Mouse (Mus musculus) liver, embryonic 14.5 days (tissue): ENCODE measurements at regions not wholly inside any gene's neighbourhood (a gene's known extent, or its start where the extent isn't known, plus 50 kb on each side); places are given as distances from the start of the nearest gene placed in this dataset.

ENCODE experiments used
- ATAC-seq: fragments of 200-750 bp; cut with Nextera tagmentation; 2 replicates; pipeline ENCODE4 v1.8.0; 2017; ENCODE audit warnings: moderate number of reproducible peaks, mild to moderate bottlenecking, moderate library complexity; ENCODE audit not compliant: insufficient read depth
- DNase-seq, 3 experiments: peaks; one replicate each; pipeline ENCODE4 v3.0.0-alpha.2; 2012 to 2013; ENCODE audit warnings: low read depth in 3 of 3, low spot score in 3 of 3
- H3K27ac ChIP-seq: fragments of 300-500 bp; sonication (generic); 2 replicates; pipeline ENCODE4 v1.5.1; 2014; ENCODE audit warnings: moderate library complexity, mild to moderate bottlenecking, control low read depth, inconsistent platforms
- H3K27me3 ChIP-seq: fragments of 300-500 bp; sonication (generic); 2 replicates; pipeline ENCODE4 v1.6.1; 2014; ENCODE audit warnings: mild to moderate bottlenecking, low read length, moderate library complexity; ENCODE audit not compliant: control insufficient read depth, insufficient read depth
- H3K36me3 ChIP-seq: fragments of 300-500 bp; sonication (generic); replicated peaks from 2 replicates; pipeline ENCODE4 v1.6.1; 2014; ENCODE audit warnings: low read depth; ENCODE audit not compliant: control insufficient read depth, insufficient read depth
- H3K4me1 ChIP-seq, 2 experiments: fragments of 200-500 bp in 1 of 2; fragments of 300-500 bp in 1 of 2; sonication (generic) in 1 of 2; replicated peaks; 2 replicates each; pipeline ENCODE4 v1.6.1; 2012 to 2014; ENCODE audit warnings: antibody characterized with exemption in 1 of 2, inconsistent platforms in 1 of 2, low read length in 1 of 2; ENCODE audit not compliant: control insufficient read depth in 2 of 2, insufficient read depth in 2 of 2
- H3K4me2 ChIP-seq: fragments of 300-500 bp; sonication (generic); 2 replicates; pipeline ENCODE4 v1.6.1; 2014; ENCODE audit warnings: low read depth, mild to moderate bottlenecking, control low read depth, moderate library complexity
- H3K4me3 ChIP-seq, 2 experiments: fragments of 200-500 bp in 1 of 2; fragments of 300-500 bp in 1 of 2; sonication (generic) in 1 of 2; 2 replicates each; pipeline ENCODE4 v1.5.1; 2012 to 2014; ENCODE audit warnings: low read depth in 2 of 2, low read length in 2 of 2, mild to moderate bottlenecking in 2 of 2, control low read depth in 1 of 2, inconsistent platforms in 1 of 2, moderate library complexity in 1 of 2; ENCODE audit not compliant: insufficient read depth in 1 of 2
- H3K9ac ChIP-seq: fragments of 300-500 bp; sonication (generic); replicated peaks from 2 replicates; pipeline ENCODE4 v1.6.1; 2014; ENCODE audit warnings: mild to moderate bottlenecking, control low read depth, moderate library complexity
- H3K9me3 ChIP-seq: fragments of 300-500 bp; sonication (generic); 2 replicates; pipeline ENCODE4 v1.6.1; 2016; ENCODE audit warnings: low read length, mixed read lengths; ENCODE audit not compliant: control insufficient read depth
- CTCF ChIP-seq: IDR thresholded peaks from 2 replicates; pipeline ENCODE4 v1.5.1; 2016; ENCODE audit warnings: antibody characterized with exemption, low read depth, control low read depth
- EP300 ChIP-seq: IDR thresholded peaks from 2 replicates; pipeline ENCODE4 v1.6.1; 2016; ENCODE audit warnings: antibody characterized with exemption, low read depth
- WGBS: fragments of 180-500 bp; shearing (Covaris S2); extraction: QIAGEN DNeasy Blood & Tissue Kit; methylation state at CpG from one replicate; pipeline ENCODE4 v1.1.7; 2014; ENCODE audit not compliant: insufficient replicate concordance; 5-methylcytosine and 5-hydroxymethylcytosine counted together

- Histone ChIP-seq H3K9ac (no peak overlapping the region), H3K4me3 (no peak overlapping the region), H3K4me1 (no peaks in the 10 kb centered on the region), H3K27me3 (no peaks in the 10 kb centered on the region), H3K4me2 (no peak overlapping the region), H3K27ac (no peak overlapping the region), H3K36me3 (no peaks in the 10 kb centered on the region), H3K9me3 (no peaks in the 10 kb centered on the region)
- DNase-seq (no peak), ATAC-seq (no peak)
- whole genome bisulfite sequencing = 59% methylated on average over 4 of the region's 4 CpGs
- peak; percentile 38; the same call in 1 of the 2 replicates for TF ChIP-seq CTCF
- no peak for TF ChIP-seq EP300
Observed at GRCm38 (mm10) chr7:64077526-64077925, 76.1 kb upstream of the Trpm1 start.

DNA sequence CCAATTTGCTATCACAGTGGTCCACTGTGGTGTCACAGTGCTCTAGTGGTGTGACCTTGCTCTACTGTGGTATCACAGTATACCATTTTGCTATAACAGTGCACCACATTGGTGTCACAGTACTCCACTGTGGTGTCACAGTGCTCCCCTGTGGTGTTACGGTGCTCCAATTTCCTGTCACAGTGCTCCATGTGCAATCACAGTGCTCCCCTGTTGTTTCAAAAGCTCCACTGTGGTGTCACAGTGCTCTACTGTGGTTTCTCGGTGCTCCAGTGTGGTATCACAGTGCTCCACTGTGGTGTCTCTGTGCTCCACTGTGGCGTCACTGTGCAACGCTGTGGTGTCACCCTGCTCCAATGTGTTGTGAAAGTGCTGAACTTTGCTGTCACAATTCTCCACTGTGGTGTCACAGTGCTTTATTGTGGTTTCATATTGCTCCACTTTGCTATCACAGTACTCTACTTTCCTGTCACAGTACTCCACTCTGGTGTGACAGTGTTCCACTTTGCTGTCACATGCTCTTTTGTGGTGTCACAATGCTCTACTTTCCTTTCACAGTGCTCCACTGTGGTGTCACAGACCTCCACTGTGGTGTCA lies 76.8 kb upstream of the Trpm1 start:
- no peak overlapping the region for H3K27ac ChIP-seq
- WGBS = 75% methylated on average over 4 of the region's 4 CpGs
- H3K27me3 ChIP-seq = no peaks in the 10 kb centered on the region
- ATAC-seq (no peak), DNase-seq (no peak)
- H3K9me3 ChIP-seq = no peaks in the 10 kb centered on the region
- H3K4me3 ChIP-seq = no peak overlapping the region
- no peaks in the 10 kb centered on the region for H3K36me3 ChIP-seq
- H3K4me1 ChIP-seq = no peaks in the 10 kb centered on the region
- TF ChIP-seq EP300 (no peak), CTCF (no peak)
- no peak overlapping the region for H3K4me2 ChIP-seq
- no peak overlapping the region for H3K9ac ChIP-seq

DNA sequence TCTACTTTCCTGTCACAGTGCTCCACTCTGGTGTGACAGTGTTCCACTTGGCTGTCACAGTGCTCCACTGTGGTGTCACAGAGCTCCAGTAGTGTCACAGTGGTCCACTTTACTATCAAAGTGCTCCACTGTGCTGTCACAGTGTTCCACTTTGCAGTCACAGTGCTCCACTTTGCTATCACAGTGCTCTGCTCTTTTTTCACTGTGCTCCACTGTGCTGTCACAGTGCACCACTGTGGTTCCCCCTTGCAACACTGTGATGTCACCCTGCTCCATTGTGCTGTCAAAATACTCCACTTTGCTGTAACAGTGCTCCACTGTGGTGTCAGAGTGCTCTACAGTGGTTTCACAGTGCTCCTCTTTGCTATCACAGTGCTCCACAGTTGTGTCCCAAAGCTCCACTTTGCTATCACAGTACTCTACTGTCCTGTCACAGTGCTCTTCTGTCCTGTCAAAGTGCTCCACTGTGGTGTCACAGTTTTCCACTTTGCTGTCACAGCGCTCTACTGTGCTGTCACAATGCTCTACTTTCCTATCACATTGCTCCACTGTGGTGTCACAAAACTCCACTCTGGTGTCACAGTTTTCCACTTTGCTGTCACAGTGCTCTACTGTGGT lies 77.8 kb upstream of the Trpm1 start:
- Histone ChIP-seq H3K9me3 (no peaks in the 10 kb centered on the region), H3K4me1 (no peaks in the 10 kb centered on the region), H3K36me3 (no peaks in the 10 kb centered on the region), H3K27me3 (no peaks in the 10 kb centered on the region), H3K9ac (no peak overlapping the region), H3K27ac (no peak overlapping the region), H3K4me3 (no peak overlapping the region), H3K4me2 (no peak overlapping the region)
- no peak for TF ChIP-seq CTCF
- TF ChIP-seq EP300 = no peak
- WGBS = 76% methylated on average over 1 of the region's 1 CpGs
- ATAC-seq (no peak), DNase-seq (no peak)

- no peaks in the 10 kb centered on the region for H3K9me3 ChIP-seq
- H3K4me1 ChIP-seq = no peaks in the 10 kb centered on the region
- 0 out of 2 replicates have a peak, but pooled peaks have one; percentile 1 for TF ChIP-seq CTCF
- no peak for TF ChIP-seq EP300
- no peak for DNase-seq
- H3K27ac ChIP-seq = no peak overlapping the region
- no peak overlapping the region for H3K4me2 ChIP-seq
- no peak for ATAC-seq
- H3K9ac ChIP-seq = no peak overlapping the region
- H3K36me3 ChIP-seq = no peaks in the 10 kb centered on the region
- H3K4me3 ChIP-seq = no peak overlapping the region
- 80% methylated on average over 4 of the region's 4 CpGs for WGBS
- H3K27me3 ChIP-seq = no peaks in the 10 kb centered on the region
Observed at GRCm38 (mm10) chr7:64074661-64075234, 78.9 kb upstream of the Trpm1 start.

GRCm38 (mm10) chr7:64074186-64074585 lies 79.4 kb upstream of the Trpm1 start:
- Histone ChIP-seq H3K36me3 (no peaks in the 10 kb centered on the region), H3K4me3 (no peak overlapping the region), H3K4me2 (no peak overlapping the region), H3K4me1 (no peaks in the 10 kb centered on the region), H3K9ac (no peak overlapping the region), H3K27me3 (no peaks in the 10 kb centered on the region), H3K27ac (no peak overlapping the region), H3K9me3 (no peaks in the 10 kb centered on the region)
- ATAC-seq (no peak), DNase-seq (no peak)
- 75% methylated on average over 4 of the region's 4 CpGs for WGBS
- TF ChIP-seq EP300 (no peak), CTCF (no peak)
